Mouse (Mus musculus) forebrain, embryonic 15.5 days (tissue): ENCODE measurements at regions not wholly inside any gene's neighbourhood (a gene's known extent, or its start where the extent isn't known, plus 50 kb on each side); places are given as distances from the start of the nearest gene placed in this dataset.

Experiments used
- ATAC-seq: fragments of 200-750 bp; cut with Nextera tagmentation; replicated peaks from 2 replicates; pipeline ENCODE4 v1.8.0; 2017; ENCODE audit warnings: mild to moderate bottlenecking, moderate TSS enrichment, moderate library complexity
- H3K27ac ChIP-seq: fragments of 300-500 bp; sonication (generic); replicated peaks from 2 replicates; pipeline ENCODE4 v1.5.1; 2015; ENCODE audit warnings: mild to moderate bottlenecking, inconsistent platforms
- H3K27me3 ChIP-seq: fragments of 300-500 bp; sonication (generic); 2 replicates; pipeline ENCODE4 v1.6.1; 2015; ENCODE audit warnings: inconsistent platforms
- H3K36me3 ChIP-seq: fragments of 300-500 bp; sonication (generic); 2 replicates; pipeline ENCODE4 v1.6.1; 2015; ENCODE audit warnings: mild to moderate bottlenecking, inconsistent platforms
- H3K4me1 ChIP-seq: fragments of 300-500 bp; sonication (generic); 2 replicates; pipeline ENCODE4 v1.6.1; 2015; ENCODE audit warnings: inconsistent platforms
- H3K4me2 ChIP-seq: fragments of 300-500 bp; sonication (generic); replicated peaks from 2 replicates; pipeline ENCODE4 v1.6.1; 2015; ENCODE audit warnings: mild to moderate bottlenecking, inconsistent platforms
- H3K4me3 ChIP-seq: fragments of 300-500 bp; sonication (generic); 2 replicates; pipeline ENCODE4 v1.5.1; 2015; ENCODE audit warnings: mild to moderate bottlenecking, inconsistent platforms
- H3K9ac ChIP-seq: fragments of 300-500 bp; sonication (generic); replicated peaks from 2 replicates; pipeline ENCODE4 v1.6.1; 2015; ENCODE audit warnings: mild to moderate bottlenecking, inconsistent platforms
- H3K9me3 ChIP-seq: fragments of 300-500 bp; sonication (generic); 2 replicates; pipeline ENCODE4 v1.6.1; 2016; ENCODE audit warnings: inconsistent platforms
- WGBS: fragments of 180-500 bp; shearing (Covaris S2); methylation state at CpG from one replicate; pipeline ENCODE4 v1.1.7; 2015; ENCODE audit warnings: mixed read lengths; 5-methylcytosine and 5-hydroxymethylcytosine counted together

DNA sequence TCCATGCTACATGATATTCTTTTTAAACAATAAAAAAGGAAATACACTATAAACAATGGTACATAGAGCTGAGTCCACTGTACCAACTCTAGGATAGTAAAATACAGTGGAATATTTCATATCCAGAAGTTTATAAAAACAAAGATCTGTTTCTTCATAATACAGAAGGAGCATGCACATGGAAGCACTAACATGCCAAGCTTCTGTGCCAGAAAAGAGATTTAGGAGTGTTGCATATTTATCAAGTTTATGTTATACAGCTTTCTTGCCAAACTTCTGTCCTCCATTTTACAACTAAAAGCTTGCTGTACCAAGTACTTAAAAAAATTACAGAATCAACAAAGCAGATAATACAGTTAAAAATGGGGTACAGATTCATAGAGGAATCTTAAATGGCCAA, 816.7 kb upstream of the A730009L09Rik start:
- Histone ChIP-seq H3K27me3 (no peaks in the 10 kb centered on the region), H3K27ac (no peak overlapping the region), H3K4me2 (no peak overlapping the region), H3K36me3 (no peaks in the 10 kb centered on the region), H3K4me1 (no peaks in the 10 kb centered on the region), H3K9ac (no peak overlapping the region), H3K9me3 (no peaks in the 10 kb centered on the region), H3K4me3 (no peak overlapping the region)
- ATAC-seq, result 0 out of 2 replicates have a peak, but pooled peaks have one; percentile 53

GRCm38 (mm10) chr16:83702659-83703058, 812.3 kb upstream of the A730009L09Rik start:
- Histone ChIP-seq H3K27me3 (no peaks in the 10 kb centered on the region), H3K9me3 (no peaks in the 10 kb centered on the region), H3K36me3 (no peaks in the 10 kb centered on the region), H3K9ac (no peak overlapping the region), H3K27ac (no peak overlapping the region), H3K4me3 (no peak overlapping the region), H3K4me1 (no peaks in the 10 kb centered on the region), H3K4me2 (no peak overlapping the region)
- 92% methylated on average over 1 of the region's 1 CpGs for WGBS
- ATAC-seq, result no peak
